Mouse (Mus musculus) bone marrow macrophage, adult 2 months (primary cell): ENCODE data around the gene Cacna1b.

ENCODE experiments used
- CTCF ChIP-seq: IDR thresholded peaks from 2 replicates; pipeline ENCODE4 v1.5.1; 2012; ENCODE audit warnings: low read depth, mild to moderate bottlenecking, low read length, moderate library complexity
- POLR2A ChIP-seq: IDR thresholded peaks from 2 replicates; pipeline ENCODE4 v1.6.1; 2012; ENCODE audit warnings: mild to moderate bottlenecking, low read depth, low read length, borderline replicate concordance

DNA sequence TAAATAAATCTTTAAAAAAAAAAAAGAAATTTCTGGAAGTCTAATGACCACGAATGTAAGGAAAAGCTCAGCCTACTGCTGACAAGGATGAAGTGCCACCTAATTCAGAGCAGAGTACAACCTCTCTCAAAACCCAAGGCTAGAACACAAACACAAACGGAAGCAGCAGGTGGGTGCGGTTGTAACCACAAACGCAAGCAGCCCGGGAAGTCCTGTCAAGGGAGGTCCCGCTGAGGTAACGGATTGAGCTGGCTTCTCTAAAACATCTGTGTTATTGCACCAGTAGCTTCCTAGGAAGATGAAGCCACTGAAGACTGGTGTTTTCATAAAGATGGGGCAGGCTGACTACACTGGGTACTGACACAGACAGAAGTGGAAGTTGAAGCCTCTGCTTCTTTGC is 15.1 kb downstream of the Cacna1b start:
- TF ChIP-seq CTCF (no peak), POLR2A (no peak)
